Mouse (Mus musculus): ENCODE data around the gene Slc9a7. TPM values are rescaled to one million over a fixed set of nuclear protein-coding genes. Genes with fewer than 3 reads are reported as not detected.

Slc9a7 gene
- polyA plus RNA-seq, 1 experiment from 2014 or later: 13.3 TPM

- 70% methylated on average over 2 of the region's 2 CpGs for WGBS
- ATAC-seq: no peak
- Histone ChIP-seq H3K9me3 (replicated peaks; ENCODE audit: control insufficient read depth, low read length, poor library complexity, severe bottlenecking) (no peaks in the 10 kb centered on the region), H3K27ac (ENCODE audit: low read length) (no peak overlapping the region), H3K4me1 (ENCODE audit: control insufficient read depth, insufficient read depth, low read length) (no peaks in the 10 kb centered on the region), H3K36me3 (ENCODE audit: control insufficient read depth, insufficient read depth, low read length) (no peaks in the 10 kb centered on the region), H3K9ac (ENCODE audit: low read depth, low read length) (no peak overlapping the region), H3K4me3 (ENCODE audit: low read depth, low read length) (no peak overlapping the region), H3K27me3 (ENCODE audit: control insufficient read depth, insufficient read depth, low read depth, low read length) (no peaks in the 10 kb centered on the region), H3K4me2 (ENCODE audit: low read length) (no peak overlapping the region)
Observed at GRCm38 (mm10) chrX:20117717-20118116, 173.9 kb downstream of the Slc9a7 start.

- H3K9me3 ChIP-seq (replicated peaks; ENCODE audit: control insufficient read depth, low read length, poor library complexity, severe bottlenecking): no peaks in the 10 kb centered on the region
- no peak overlapping the region for H3K4me2 ChIP-seq (ENCODE audit: low read length)
- no peak overlapping the region for H3K9ac ChIP-seq (ENCODE audit: low read depth, low read length)
- no peak overlapping the region for H3K4me3 ChIP-seq (ENCODE audit: low read depth, low read length)
- H3K27ac ChIP-seq (ENCODE audit: low read length): no peak overlapping the region
- WGBS: 49% methylated on average over 4 of the region's 4 CpGs
- ATAC-seq: no peak
- no peaks in the 10 kb centered on the region for H3K36me3 ChIP-seq (ENCODE audit: control insufficient read depth, insufficient read depth, low read length)
- H3K4me1 ChIP-seq (ENCODE audit: control insufficient read depth, insufficient read depth, low read length): no peaks in the 10 kb centered on the region
- no peaks in the 10 kb centered on the region for H3K27me3 ChIP-seq (ENCODE audit: control insufficient read depth, insufficient read depth, low read depth, low read length)
Observed at GRCm38 (mm10) chrX:20070196-20070595, 221.4 kb downstream of the Slc9a7 start.

GRCm38 (mm10) chrX:20066636-20067035 lies 225.0 kb downstream of the Slc9a7 start:
- Histone ChIP-seq H3K9me3 (replicated peaks; ENCODE audit: control insufficient read depth, low read length, poor library complexity, severe bottlenecking) (no peaks in the 10 kb centered on the region), H3K4me2 (ENCODE audit: low read length) (no peak overlapping the region), H3K4me1 (ENCODE audit: control insufficient read depth, insufficient read depth, low read length) (no peaks in the 10 kb centered on the region), H3K4me3 (ENCODE audit: low read depth, low read length) (no peak overlapping the region), H3K27ac (ENCODE audit: low read length) (no peak overlapping the region), H3K27me3 (ENCODE audit: control insufficient read depth, insufficient read depth, low read depth, low read length) (no peaks in the 10 kb centered on the region), H3K36me3 (ENCODE audit: control insufficient read depth, insufficient read depth, low read length) (no peaks in the 10 kb centered on the region), H3K9ac (ENCODE audit: low read depth, low read length) (no peak overlapping the region)
- ATAC-seq: no peak

GRCm38 (mm10) chrX:20061764-20062480 lies 229.7 kb downstream of the Slc9a7 start:
- Histone ChIP-seq H3K36me3 (ENCODE audit: control insufficient read depth, insufficient read depth, low read length) (no peaks in the 10 kb centered on the region), H3K4me3 (ENCODE audit: low read depth, low read length) (no peak overlapping the region), H3K9me3 (replicated peaks; ENCODE audit: control insufficient read depth, low read length, poor library complexity, severe bottlenecking) (no peaks in the 10 kb centered on the region), H3K4me2 (ENCODE audit: low read length) (no peak overlapping the region), H3K4me1 (ENCODE audit: control insufficient read depth, insufficient read depth, low read length) (no peaks in the 10 kb centered on the region; the same call in 1 of the 2 replicates), H3K27ac (ENCODE audit: low read length) (no peak overlapping the region), H3K9ac (ENCODE audit: low read depth, low read length) (no peak overlapping the region), H3K27me3 (ENCODE audit: control insufficient read depth, insufficient read depth, low read depth, low read length) (no peaks in the 10 kb centered on the region)
- WGBS: 56% methylated on average over 3 of the region's 3 CpGs
- no peak for ATAC-seq

- Histone ChIP-seq H3K4me3 (ENCODE audit: low read depth, low read length) (peak overlapping the region; percentile 48), H3K27me3 (ENCODE audit: control insufficient read depth, insufficient read depth, low read depth, low read length) (no peaks in the 10 kb centered on the region), H3K9ac (ENCODE audit: low read depth, low read length) (peak overlapping the region; percentile 54; the same call in 1 of the 2 replicates), H3K4me1 (ENCODE audit: control insufficient read depth, insufficient read depth, low read length) (no peaks in the 10 kb centered on the region; the same call in 1 of the 2 replicates), H3K4me2 (ENCODE audit: low read length) (peak overlapping the region; percentile 73), H3K9me3 (replicated peaks; ENCODE audit: control insufficient read depth, low read length, poor library complexity, severe bottlenecking) (no peaks in the 10 kb centered on the region), H3K27ac (ENCODE audit: low read length) (no peak overlapping the region), H3K36me3 (ENCODE audit: control insufficient read depth, insufficient read depth, low read length) (no peaks in the 10 kb centered on the region)
- WGBS: 30% methylated on average over 46 of the region's 47 CpGs
- peak; percentile 65 for ATAC-seq
Observed at GRCm38 (mm10) chrX:20060769-20061315, 230.8 kb downstream of the Slc9a7 start.

- Histone ChIP-seq H3K36me3 (ENCODE audit: control insufficient read depth, insufficient read depth, low read length) (no peaks in the 10 kb centered on the region), H3K4me1 (ENCODE audit: control insufficient read depth, insufficient read depth, low read length) (no peaks in the 10 kb centered on the region; the same call in 1 of the 2 replicates), H3K4me3 (ENCODE audit: low read depth, low read length) (peak overlapping the region; percentile 48), H3K9me3 (replicated peaks; ENCODE audit: control insufficient read depth, low read length, poor library complexity, severe bottlenecking) (no peaks in the 10 kb centered on the region), H3K4me2 (ENCODE audit: low read length) (peak overlapping the region; percentile 73), H3K27me3 (ENCODE audit: control insufficient read depth, insufficient read depth, low read depth, low read length) (no peaks in the 10 kb centered on the region), H3K9ac (ENCODE audit: low read depth, low read length) (peak overlapping the region; percentile 54), H3K27ac (ENCODE audit: low read length) (no peak overlapping the region)
- peak; percentile 83 for ATAC-seq
- WGBS: 20% methylated on average over 50 of the region's 65 CpGs
Observed at GRCm38 (mm10) chrX:20060096-20060768, 231.4 kb downstream of the Slc9a7 start.

GRCm38 (mm10) chrX:20059381-20059971 lies 232.1 kb downstream of the Slc9a7 start, which contains the start of gene Chst7:
TSS of gene Chst7 (plus strand) at chrX:20059560.
- Histone ChIP-seq H3K27me3 (ENCODE audit: control insufficient read depth, insufficient read depth, low read depth, low read length) (no peaks in the 10 kb centered on the region), H3K4me2 (ENCODE audit: low read length) (peak within 1 kb of the TSS; percentile 73), H3K9me3 (replicated peaks; ENCODE audit: control insufficient read depth, low read length, poor library complexity, severe bottlenecking) (no peaks in the 10 kb centered on the region), H3K9ac (ENCODE audit: low read depth, low read length) (peak within 1 kb of the TSS; percentile 50), H3K36me3 (ENCODE audit: control insufficient read depth, insufficient read depth, low read length) (no peaks in the 10 kb centered on the region), H3K4me1 (ENCODE audit: control insufficient read depth, insufficient read depth, low read length) (no peaks in the 10 kb centered on the region; the same call in 1 of the 2 replicates), H3K4me3 (ENCODE audit: low read depth, low read length) (peak within 1 kb of the TSS; percentile 48), H3K27ac (ENCODE audit: low read length) (no peak within 1 kb of the TSS)
- WGBS: 22% methylated on average over 38 of the region's 40 CpGs
- peak; percentile 81 for ATAC-seq

Data from midbrain, embryonic 16.5 days (tissue).